Mouse (Mus musculus): ENCODE measurements around the gene Bcl2a1b.
"Not testable (repeated sequence)": the region's sequence is repeated elsewhere in the genome, so short reads cannot be mapped to it uniquely, and the experiment has no call there.

GRCm38 (mm10) chr9:89187006-89187405 is 12.0 kb upstream of the Bcl2a1b start:
- not testable (repeated sequence) for TF ChIP-seq CTCF (IDR thresholded peaks at IDR 0.05; ENCODE audit: low read depth, low read length); TAL1 (conservative IDR thresholded peaks at IDR 0.05; ENCODE audit: low read depth, low read length); GATA1 (IDR thresholded peaks at IDR 0.05; ENCODE audit: borderline replicate concordance, low read length)

Measured in G1E (cell line).